Mouse (Mus musculus): ENCODE measurements at regions not wholly inside any gene's neighbourhood (a gene's known extent, or its start where the extent isn't known, plus 50 kb on each side); places are given as distances from the start of the nearest gene placed in this dataset.
"Not testable (repeated sequence)": the region's sequence is repeated elsewhere in the genome, so short reads cannot be mapped to it uniquely, and the experiment has no call there.

DNA sequence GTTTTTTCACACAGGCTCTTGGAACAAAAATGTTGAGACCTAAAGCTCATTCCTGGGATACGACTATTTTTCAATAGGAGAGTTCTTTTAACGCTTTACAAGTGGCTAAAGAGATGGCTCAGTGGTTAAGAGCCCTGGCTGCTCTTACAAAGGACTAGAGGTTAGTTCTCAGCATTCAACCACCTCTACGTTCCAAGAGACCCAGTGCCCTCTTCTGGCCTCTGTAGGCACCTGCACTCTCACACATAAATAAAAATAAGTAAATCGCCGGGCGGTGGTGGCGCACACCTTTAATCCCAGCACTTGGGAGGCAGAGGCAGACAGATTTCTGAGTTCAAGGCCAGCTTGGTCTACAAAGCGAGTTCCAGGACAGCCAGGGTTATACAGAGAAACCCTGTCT lies 70.5 kb upstream of the Rad23b start:
- DNase-seq (ENCODE audit: low spot score): not testable (repeated sequence)

DNA sequence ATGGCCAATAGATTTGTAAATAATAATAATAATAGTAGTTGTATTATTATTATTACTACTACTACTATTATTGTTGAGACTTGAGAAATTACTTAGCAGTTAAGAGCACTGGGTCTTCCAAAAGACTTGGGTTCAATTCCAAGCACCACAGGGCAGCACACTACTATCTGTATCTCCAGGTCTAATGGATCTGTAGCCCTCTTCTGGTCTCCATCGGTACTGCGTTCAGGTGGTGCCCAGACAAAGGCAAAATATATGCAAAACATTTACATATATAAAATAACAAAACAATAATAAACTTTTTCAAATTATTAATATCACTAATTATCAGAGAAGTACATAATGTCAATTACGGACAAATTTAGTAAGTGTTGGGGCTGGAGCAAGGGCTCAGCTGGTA lies 69.1 kb upstream of the Rad23b start:
- no peak for DNase-seq (ENCODE audit: low spot score)

DNA sequence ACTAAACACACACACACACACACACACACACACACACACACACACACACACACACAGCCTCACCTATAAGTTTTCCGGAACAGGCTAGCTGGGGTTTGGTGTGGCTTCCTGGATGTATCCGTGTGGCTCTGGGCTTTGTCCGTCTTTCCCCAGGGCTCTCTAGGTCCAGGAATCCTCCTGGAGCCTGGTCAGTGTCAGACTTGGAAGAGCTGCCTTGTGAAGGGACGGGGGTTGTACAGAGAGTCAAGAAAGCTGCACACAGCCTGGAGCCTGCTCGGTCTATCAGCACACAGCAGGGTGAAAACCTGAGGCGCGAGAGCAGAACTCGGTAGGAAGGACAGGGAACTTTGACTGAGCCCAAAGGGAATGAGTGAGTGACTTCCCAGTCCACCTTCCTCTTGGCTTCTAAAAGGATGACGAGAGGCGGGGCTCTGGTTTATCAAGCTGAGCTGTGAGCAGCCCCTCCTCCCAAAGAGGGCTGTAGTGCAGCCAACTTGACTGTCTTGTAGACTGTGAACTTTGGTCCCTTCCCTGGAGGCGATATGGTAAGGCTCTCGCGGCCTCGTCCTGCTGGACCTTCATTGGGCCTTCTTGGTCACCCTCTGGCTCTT lies 68.3 kb upstream of the Rad23b start:
- no peak for DNase-seq (ENCODE audit: low spot score)

DNA sequence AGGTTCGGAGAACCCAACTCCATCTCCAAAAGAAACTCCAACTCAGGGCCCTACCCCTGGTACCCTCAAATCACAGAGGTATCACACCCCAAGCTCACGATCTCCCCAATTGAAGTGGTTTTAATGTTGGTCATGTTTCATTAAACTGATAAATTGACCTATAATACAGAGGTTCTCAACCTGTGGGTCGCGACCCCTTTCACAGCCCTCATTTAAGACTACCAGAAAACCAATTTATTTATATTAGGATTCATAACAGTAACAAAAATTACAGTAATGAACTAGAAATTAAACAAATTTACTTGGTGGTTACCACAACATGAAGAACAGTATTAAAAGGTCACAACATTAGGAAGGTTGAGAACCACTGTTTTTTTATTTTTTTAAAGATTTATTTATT lies 67.4 kb upstream of the Rad23b start:
- DNase-seq (ENCODE audit: low spot score): no peak

DNA sequence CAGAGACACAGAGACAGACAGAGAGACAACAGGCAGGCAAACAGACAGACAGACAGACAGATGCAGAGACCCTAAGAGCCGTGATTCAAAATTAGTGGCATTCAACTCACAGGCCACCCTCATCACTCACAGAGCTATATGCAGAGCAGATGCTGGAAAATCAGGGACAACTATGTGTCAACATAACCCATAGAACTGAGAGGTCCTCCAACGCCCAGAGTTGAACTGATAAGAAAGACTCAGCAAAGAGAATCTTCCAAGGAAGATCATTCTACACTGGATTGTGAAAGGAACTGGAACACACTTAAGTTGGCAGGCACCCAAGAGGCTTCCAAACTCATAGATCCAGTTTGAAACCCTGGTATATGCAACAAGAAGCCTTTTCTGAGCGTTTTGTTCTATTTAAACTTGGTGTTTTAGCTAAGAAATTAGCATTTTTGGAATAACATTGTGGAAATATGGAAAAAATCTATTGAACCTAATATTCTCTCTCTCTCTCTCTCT lies 65.1 kb upstream of the Rad23b start:
- no peak for DNase-seq (ENCODE audit: low spot score)

DNA sequence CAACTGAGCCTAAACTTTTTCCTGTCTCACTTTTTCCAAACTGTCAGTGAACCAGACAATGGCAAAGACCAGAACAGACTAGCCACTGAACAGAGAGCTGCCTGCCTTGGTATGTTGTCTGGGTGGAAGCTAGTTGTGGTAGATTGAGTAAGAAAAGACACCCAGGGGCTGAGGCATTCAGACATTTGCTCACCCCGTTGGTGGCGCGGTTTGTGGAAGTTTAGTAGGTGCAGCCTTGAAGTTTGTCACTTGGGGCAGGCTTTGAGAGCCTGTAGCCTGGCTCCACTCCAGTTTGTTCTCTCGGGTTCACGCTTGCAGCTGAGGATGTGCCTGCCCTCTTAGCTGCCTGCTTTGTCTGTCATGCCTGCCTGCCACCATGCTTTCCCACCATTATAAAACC lies 64.2 kb upstream of the Rad23b start:
- DNase-seq (ENCODE audit: low spot score): no peak

DNA sequence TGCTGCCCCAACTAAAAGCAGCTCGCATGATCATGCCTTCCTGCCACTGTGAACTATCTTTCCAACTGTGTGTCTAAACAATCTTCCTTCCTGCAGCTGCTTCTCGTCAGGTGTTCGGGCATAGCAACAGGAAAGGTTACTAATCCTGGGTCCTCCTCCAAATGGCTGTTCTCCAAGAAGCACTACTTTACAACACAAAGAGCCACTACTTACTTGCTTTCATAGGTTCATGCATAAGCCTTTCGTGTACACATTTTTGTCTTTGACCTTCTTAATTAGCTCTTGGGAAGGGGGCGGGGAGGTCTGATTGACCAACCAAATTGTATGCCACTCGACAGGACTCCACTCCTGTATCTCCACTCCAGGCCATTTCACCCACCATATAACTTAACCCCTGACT lies 61.4 kb upstream of the Rad23b start:
- DNase-seq (ENCODE audit: low spot score): no peak

DNA sequence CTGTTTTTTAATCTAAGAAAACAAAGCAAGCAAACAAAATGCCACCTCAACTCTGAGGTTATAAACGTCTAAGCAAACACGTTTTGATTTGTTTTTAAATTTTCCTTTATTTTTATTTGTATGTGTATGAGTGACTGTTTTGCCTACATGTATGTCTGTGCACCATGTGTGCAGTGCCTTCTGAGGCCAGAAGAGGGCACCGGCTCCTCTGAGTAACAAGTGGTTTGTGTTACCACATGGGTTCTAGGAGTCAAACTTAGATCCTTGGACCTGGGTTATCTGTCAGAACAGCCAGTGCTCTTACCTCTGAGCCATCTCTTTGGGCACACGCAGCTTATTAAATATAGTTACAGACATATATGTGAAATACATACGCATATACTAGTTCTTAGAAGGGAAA lies 57.6 kb upstream of the Rad23b start:
- no peak for DNase-seq (ENCODE audit: low spot score)

DNA sequence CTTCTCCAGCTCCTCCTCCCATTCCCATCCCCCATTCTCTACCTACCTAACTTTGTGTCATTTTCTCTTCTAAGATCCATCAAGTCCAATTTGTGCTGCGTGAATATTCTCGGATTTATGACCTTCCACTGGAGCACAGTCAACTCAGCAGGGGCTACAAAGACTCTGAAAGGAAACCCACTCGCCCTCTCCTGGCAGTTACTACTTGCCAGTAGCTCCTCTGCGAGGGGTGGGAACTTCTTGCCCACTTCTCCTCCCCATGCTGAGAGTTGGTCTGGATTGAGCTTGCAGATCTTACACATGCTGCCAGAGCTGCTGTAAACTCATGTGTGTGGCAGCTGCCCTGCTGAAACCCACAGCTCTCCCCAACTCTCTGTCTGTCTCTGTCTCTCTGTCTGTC lies 57.1 kb upstream of the Rad23b start:
- no peak for DNase-seq (ENCODE audit: low spot score)

DNA sequence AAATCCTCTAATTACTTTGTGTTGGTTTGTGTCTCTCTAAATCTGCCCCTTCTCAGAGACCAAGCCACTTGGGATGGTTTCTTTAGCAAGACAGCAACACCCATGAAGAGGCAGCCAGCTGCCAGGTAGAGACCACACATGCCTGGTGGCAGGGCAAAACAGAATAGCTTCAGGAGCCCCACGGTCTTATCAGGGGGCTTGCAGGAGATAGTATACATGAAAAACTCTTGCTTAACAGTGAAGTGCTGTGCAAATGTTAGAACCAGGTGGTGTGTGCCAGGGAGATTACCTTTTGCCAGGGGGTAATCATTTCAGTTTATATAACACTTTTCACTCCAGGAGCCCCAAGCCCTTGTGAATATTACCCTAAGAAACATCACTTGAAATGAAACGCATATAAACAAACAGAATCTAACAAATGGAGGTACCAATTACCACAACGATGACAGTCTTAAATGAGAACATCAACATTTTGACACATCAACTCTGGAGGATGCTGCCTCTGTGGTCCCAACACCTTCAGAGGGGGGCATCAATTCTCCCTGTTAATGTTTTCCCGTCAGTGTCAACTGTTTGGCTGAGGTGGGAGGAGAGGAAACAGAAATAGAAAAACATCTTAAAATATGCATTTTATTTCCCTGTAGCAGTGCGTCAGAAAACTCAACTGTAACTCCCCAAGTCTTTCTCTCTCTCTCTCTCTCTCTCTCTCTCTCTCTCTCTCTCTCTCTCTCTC lies 56.3 kb upstream of the Rad23b start:
- DNase-seq (ENCODE audit: low spot score): no peak

DNA sequence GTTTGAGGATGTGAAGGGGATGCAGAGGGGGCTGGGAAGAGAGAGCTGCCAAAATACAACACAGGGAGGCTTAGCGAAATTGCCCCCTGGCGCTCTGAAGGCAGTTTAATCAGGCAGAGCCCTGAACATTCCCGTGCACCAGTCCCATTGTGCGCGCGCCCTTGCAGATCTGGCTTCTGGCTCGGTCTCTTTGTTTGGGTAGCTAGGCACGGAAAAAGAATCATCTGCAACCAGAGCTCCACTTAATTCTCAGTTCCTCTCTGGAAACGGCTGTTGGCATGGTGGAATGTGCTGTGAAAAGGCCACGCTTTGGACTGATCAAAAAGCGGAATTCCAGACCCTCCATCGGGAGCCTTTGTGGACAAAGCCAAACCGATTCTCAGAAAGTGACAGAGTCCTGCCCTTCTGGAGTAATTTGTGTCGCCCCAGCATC lies 55.6 kb upstream of the Rad23b start:
- no peak for DNase-seq (ENCODE audit: low spot score)

DNA sequence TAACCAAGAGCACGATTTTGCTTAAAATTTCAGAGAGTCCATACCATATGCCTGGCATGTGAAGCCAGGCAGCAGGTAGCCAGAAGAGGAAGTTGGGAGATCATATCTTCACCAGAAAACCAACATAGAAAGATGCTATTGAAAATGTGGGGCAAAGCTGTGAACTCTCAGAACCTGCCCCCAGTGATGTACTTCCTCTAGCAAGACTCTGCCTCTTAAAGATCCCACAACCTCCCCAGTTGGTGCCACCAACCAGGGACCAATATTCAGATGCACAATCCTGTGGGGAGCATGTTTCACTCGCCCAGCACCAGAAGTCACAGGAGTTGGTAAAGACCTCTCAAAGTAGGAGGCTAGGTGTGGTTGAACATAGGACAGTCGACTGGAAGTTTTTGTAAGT lies 52.0 kb upstream of the Rad23b start:
- DNase-seq (ENCODE audit: low spot score): no peak
